Mouse (Mus musculus): ENCODE data around the gene Bace2.

Gene Bace2

GRCm38 (mm10) chr16:97402213-97402785 lies 45.8 kb downstream of the Bace2 start:
- DNase-seq (ENCODE audit: low spot score), result no peak

- no peak for DNase-seq (ENCODE audit: low spot score)
Measured at GRCm38 (mm10) chr16:97405476-97406012, 49.0 kb downstream of the Bace2 start.

- peak; percentile 23 for DNase-seq (ENCODE audit: low spot score)
Measured at GRCm38 (mm10) chr16:97417896-97418542, 61.5 kb downstream of the Bace2 start.

GRCm38 (mm10) chr16:97418749-97419453 lies 62.4 kb downstream of the Bace2 start:
- DNase-seq (ENCODE audit: low spot score), result no peak

DNA sequence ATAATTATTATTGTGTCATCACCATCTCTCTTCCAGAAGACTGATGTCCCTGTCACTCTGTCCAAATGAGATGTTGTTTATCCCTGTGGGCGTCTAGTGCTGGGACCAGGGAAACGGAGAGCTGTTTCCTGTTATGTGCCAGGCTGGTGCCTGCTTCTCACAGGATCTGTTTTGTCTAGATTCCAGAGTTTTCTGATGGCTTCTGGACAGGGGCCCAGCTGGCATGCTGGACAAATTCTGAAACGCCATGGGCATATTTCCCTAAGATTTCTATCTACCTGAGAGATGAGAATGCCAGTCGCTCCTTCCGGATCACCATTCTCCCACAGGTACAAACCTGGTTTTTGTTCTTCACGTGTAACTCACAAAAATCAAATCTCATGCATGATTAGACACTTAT lies 65.1 kb downstream of the Bace2 start:
- no peak for DNase-seq (ENCODE audit: low spot score)

DNA sequence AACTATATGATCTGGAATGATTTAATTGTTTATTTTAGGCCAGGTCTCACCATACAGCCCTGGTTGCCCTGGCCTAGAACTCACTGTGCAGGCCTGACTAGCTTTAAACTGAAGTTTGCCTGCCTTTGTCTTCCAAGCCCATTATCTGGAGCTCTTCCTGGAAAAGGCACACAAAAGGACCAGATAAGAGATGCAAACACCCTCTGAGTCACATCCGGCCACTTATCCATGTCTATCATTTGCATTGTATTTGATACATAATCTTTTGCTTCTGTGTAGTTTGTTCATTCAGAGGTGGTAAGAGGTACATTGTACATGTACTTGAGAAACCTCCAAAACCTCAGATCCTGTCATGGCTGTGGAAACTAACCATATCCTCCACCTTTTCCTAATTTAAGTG lies 67.1 kb downstream of the Bace2 start:
- no peak for DNase-seq (ENCODE audit: low spot score)

- no peak for DNase-seq (ENCODE audit: low spot score)
Measured at GRCm38 (mm10) chr16:97428026-97428425, 71.5 kb downstream of the Bace2 start.

- no peak for DNase-seq (ENCODE audit: low spot score)
Measured at GRCm38 (mm10) chr16:97430091-97430490, 73.5 kb downstream of the Bace2 start.

DNA sequence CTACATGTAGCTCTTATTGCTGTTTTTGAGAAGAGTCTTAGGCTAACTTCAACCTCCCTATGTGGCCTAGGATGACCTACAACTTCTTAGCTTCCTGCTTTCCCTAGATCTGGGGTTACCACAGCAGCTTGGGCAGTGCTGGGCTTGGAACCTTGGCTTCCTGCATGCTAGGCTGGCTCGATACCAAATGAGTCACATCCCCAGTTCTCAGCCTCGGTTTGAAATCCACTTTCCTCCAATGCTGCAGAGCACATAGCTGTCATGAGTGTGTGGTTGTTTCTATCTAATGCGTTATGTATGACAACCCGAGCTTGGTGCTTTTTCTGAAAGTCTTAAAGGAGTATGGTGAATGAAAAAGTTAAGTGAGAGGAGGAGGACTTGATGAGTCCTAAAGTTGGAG lies 74.8 kb downstream of the Bace2 start:
- DNase-seq (ENCODE audit: low spot score), result no peak

- DNase-seq (ENCODE audit: low spot score), result no peak
Measured at GRCm38 (mm10) chr16:97434206-97434605, 77.7 kb downstream of the Bace2 start.

GRCm38 (mm10) chr16:97437448-97438056 lies 81.0 kb downstream of the Bace2 start:
- no peak for DNase-seq (ENCODE audit: low spot score)

DNA sequence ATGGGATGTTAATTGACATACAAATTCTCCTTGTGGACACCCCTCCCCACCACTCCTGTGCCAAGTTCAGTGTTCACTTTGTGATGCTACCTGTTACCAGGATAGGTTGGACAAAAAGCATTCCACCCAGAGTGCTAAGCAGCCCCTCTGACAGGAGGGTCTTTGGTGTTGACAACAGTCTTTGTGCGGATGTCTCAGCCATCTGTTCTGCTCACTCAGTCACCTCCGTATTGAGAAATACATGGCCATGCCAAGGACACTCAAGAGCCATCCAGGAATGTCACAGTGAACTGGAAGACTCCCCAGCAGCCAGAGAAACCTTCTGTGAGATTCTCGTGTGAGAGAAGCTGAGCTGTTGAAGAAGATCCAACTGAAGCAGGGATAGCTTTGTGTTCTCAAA lies 81.6 kb downstream of the Bace2 start:
- no peak for DNase-seq (ENCODE audit: low spot score)

- no peak for DNase-seq (ENCODE audit: low spot score)
Measured at GRCm38 (mm10) chr16:97441967-97442366, 85.4 kb downstream of the Bace2 start.

DNA sequence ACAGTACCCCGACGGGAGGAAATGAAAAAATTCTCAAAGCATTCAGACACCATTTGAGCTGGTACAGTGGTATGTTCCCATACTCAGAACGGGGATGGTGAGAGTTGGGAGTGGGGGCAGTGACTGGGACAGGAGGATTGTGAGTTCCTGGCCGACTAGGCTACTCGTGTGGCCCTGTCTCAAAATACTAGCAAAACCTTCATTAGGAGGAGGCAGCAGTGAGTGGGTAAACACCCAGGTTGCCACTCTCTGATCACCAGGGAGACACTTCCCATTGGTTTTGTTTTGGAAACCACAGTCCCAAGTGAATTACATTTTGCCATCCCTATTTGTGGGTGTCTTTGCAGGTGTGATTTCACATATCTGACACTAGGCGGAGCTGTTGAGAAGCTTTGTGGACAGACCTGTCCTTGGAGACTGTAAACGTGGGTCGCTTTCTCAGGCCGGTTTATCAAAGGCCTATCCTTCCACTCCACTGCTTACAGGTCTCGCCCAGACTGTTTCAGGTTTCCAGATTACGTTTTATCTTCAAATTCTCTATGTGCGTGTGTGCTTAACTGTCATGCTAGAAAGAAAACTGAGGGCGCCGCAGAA lies 87.2 kb downstream of the Bace2 start:
- DNase-seq (ENCODE audit: low spot score), result peak; percentile 31

DNA sequence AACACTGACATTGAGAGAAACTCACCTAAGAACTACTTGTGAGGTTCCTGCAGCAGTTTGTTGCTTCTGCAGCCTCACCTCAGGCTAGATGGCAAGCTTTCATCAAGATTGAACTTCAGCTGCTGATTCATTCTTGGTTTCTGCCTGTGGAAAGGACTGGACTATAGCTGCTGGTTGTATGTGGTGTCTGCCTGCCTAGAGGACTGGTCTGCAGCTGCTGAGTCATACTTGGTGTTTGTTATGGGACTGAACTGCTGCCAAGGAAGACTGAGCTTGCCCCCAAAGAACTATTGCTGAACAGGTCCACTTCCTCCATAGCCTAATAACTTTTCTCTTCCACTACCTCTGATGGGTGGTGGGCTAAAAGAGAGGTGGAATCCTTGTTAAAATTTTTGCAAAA lies 90.8 kb downstream of the Bace2 start:
- no peak for DNase-seq (ENCODE audit: low spot score)

DNA sequence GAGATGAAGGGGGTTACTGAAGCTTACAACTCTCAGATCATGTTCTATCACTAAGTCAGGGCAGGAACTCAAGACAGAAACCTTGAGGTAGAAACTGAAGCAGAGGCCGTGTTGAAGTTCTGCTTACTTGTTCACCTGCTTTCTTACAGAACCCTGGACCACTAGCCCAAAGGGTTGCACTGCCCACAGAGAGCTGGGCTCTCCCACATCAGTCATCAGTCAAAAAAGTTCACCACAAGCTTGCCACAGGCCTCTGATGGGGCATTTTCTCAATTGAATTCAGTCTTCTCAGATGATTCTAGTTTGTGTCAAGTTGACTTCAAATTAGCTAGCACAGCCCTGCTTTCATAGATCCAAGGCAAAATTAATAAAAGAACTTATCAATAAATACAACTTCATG lies 103.3 kb downstream of the Bace2 start:
- no peak for DNase-seq (ENCODE audit: low spot score)

- no peak for DNase-seq (ENCODE audit: low spot score)
Measured at GRCm38 (mm10) chr16:97461271-97461670, 104.7 kb downstream of the Bace2 start.

DNA sequence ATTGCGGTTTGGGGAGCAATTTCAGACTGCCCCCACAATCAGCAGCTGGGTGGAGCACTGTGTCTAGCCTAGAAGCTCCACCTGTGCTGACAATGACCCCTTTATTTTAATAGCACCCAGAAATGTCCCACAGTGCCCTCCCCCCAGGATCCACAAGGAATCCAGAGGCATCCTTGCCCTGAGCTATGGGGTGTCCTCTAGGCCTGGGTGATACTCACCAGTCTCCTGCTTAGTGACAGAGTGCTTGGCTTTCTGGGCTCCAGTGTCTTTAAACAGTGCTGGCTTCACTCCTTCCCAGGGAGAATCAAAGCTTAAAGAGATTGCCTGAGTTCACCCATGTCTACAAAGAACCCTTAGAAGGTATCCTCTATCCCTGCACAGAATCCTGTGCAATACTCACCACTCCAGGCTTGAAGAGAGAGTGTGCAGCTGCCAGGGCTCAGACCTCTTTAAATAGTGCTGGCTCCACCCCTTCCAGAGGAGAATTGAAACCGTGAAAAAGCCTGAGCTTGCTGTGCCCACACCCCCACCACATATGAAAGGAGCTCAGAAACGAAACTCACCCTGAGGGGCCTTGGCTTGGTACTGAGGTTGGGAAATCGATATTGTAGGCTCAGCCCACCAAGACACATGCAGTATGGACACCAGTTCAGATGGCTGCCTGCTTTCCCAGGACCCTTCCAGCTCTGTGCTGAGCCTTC lies 106.1 kb downstream of the Bace2 start, which contains the start of gene Mx1:
Gene Mx1, minus strand, starts transcription at position 427 of the 701 bp plus-strand sequence.
- DNase-seq (ENCODE audit: low spot score), result no peak

DNA sequence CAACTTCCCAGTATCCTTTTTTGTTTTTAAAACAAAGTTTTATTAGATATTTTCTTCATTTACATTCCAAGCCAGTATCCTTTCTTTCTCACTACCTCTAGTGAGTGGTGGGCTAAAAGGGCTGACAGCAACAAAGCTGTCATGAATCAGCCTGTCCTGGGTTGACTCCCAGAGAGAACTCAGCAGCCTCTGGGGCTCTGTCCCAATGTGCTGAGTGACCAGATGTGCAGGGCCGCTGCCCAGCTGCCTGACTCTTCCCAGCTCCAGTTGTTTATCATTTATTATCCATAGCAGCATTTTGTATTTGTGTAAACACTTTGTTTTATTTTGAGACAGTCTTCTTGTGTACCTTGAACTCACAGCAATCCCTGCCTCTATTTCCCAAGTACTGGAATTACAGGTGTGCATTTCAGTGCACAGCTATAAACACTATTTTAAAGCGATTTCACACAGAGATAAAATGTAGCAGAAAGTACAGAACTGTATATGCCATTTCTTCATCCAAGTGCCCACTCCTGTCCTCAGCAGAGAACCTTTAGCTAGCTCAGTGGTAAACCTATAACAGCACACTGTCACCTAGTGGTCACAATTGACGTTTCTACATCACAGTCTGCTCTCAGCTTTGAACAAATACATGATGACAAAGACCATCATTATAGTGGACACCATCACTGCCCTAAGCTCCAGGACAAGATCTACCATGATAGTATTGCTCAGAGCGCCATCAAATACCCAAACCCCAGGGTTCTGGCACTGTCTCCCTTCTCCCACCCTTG lies 109.8 kb downstream of the Bace2 start:
- DNase-seq (ENCODE audit: low spot score), result no peak

- DNase-seq (ENCODE audit: low spot score), result no peak
Measured at GRCm38 (mm10) chr16:97467472-97467871, 110.9 kb downstream of the Bace2 start.
